Mouse (Mus musculus) stomach, embryonic 14.5 days (tissue): ENCODE results near the gene Nfix. TPM values are rescaled to one million over a fixed set of nuclear protein-coding genes. Genes with fewer than 3 reads are reported as not detected.

Experiments used
- ATAC-seq: fragments of 200-750 bp; cut with Nextera tagmentation; 2 replicates; pipeline ENCODE4 v1.8.0; 2017; ENCODE audit warnings: low read depth, moderate TSS enrichment; ENCODE audit not compliant: insufficient number of reproducible peaks, insufficient read depth, low FRiP score
- H3K27ac ChIP-seq: fragments of 300-500 bp; sonication (generic); 2 replicates; pipeline ENCODE4 v1.5.1; 2014; ENCODE audit warnings: mild to moderate bottlenecking, low read length, moderate library complexity, mixed read lengths
- H3K27me3 ChIP-seq: fragments of 300-500 bp; sonication (generic); 2 replicates; pipeline ENCODE4 v1.6.1; 2014; ENCODE audit warnings: low read length, control low read depth, mixed read lengths; ENCODE audit not compliant: control insufficient read depth, insufficient read depth
- H3K36me3 ChIP-seq: fragments of 300-500 bp; sonication (generic); 2 replicates; pipeline ENCODE4 v1.6.1; 2014; ENCODE audit warnings: mild to moderate bottlenecking, control low read depth, low read length, moderate library complexity, mixed read lengths; ENCODE audit not compliant: control insufficient read depth, insufficient read depth
- H3K4me1 ChIP-seq: fragments of 300-500 bp; sonication (generic); 2 replicates; pipeline ENCODE4 v1.6.1; 2014; ENCODE audit warnings: low read length, control low read depth, mixed read lengths; ENCODE audit not compliant: control insufficient read depth, insufficient read depth
- H3K4me2 ChIP-seq: fragments of 300-500 bp; sonication (generic); replicated peaks from 2 replicates; pipeline ENCODE4 v1.6.1; 2014; ENCODE audit warnings: low read depth, low read length, control low read depth
- H3K4me3 ChIP-seq: fragments of 300-500 bp; sonication (generic); 2 replicates; pipeline ENCODE4 v1.5.1; 2014; ENCODE audit warnings: low read depth, low read length, control low read depth
- H3K9ac ChIP-seq: fragments of 300-500 bp; sonication (generic); replicated peaks from 2 replicates; pipeline ENCODE4 v1.6.1; 2014; ENCODE audit warnings: low read depth, mild to moderate bottlenecking, control low read depth, low read length, moderate library complexity, mixed read lengths
- H3K9me3 ChIP-seq: fragments of 300-500 bp; sonication (generic); 2 replicates; pipeline ENCODE4 v1.6.1; 2016; ENCODE audit warnings: low read depth, low read length, control low read depth; ENCODE audit not compliant: control insufficient read depth
- WGBS: fragments of 180-500 bp; shearing (Covaris S2); extraction: QIAGEN DNeasy Blood & Tissue Kit; methylation state at CpG from one replicate; pipeline ENCODE4 v1.1.7; 2014; 5-methylcytosine and 5-hydroxymethylcytosine counted together
- polyA plus RNA-seq: library from polyadenylated mRNA; unstranded; fragments of >200 nt; fragmentation: Nextera tagmentation; extraction: Ambion mirVana; gene quantifications from 2 replicates; pipeline ENCODE4 v1.2.1, GENCODE M21; 2014

Nfix gene
- polyA plus RNA-seq, 1 experiment from 2014 or later, result 37.8 TPM

DNA sequence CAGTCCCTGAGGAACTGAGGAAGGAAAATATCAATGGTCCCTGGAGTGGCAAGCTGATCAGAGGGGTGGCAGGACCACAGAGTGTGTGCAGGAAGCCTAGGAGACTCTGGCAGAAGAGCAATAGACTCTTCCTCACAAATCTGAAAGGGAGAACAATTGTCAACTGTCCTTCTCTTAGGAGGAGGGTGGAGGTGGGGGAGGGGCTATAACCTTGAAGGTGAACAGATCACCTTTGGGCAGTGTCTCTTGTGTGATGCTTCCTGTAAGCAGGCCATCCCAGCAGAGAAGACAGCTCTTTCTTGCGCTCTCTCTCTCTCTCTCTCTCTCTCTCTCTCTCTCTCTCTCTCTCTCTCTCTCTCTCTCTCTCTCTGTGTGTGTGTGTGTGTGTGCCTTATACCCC is 23.6 kb downstream of the Nfix start:
- Histone ChIP-seq H3K4me2 (no peak overlapping the region), H3K36me3 (no peaks in the 10 kb centered on the region), H3K27ac (no peak overlapping the region), H3K4me1 (peaks cover 40% of the 10 kb centered on the region), H3K27me3 (peaks cover 51% of the 10 kb centered on the region), H3K4me3 (no peak overlapping the region), H3K9ac (no peak overlapping the region), H3K9me3 (no peaks in the 10 kb centered on the region)
- 79% methylated on average over 1 of the region's 1 CpGs for WGBS
- no peak for ATAC-seq

DNA sequence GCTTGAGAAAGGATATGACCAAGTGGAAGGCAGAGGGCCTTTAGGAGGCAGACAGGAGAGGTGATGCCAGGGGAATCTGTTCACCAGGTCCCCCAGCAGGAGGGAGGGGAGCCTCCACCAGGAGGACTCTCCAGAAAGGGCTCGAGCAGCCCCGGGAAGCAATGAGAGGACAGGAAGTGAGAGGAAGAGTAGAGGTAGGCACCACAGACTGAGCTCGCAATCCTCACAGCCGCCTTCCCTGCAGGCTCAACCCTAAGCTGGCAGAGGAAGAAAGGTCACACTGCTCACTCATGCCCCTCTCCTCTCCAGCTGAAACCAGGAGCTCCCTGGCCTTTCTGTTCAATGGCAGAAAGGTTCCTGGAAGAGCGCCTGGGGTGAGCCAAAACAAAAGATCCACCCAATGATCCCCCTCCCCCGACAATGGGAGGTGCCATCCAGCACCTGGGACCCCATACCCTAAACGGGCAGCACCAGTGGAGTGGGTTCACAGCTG is 24.5 kb downstream of the Nfix start:
- Histone ChIP-seq H3K4me2 (peak overlapping the region; percentile 34), H3K36me3 (no peaks in the 10 kb centered on the region), H3K9ac (no peak overlapping the region), H3K27ac (peak overlapping the region; percentile 89; the same call in 1 of the 2 replicates), H3K4me3 (no peak overlapping the region), H3K27me3 (peaks cover 46% of the 10 kb centered on the region), H3K9me3 (no peaks in the 10 kb centered on the region), H3K4me1 (peaks cover 40% of the 10 kb centered on the region)
- 25% methylated on average over 7 of the region's 7 CpGs for WGBS
- no peak for ATAC-seq

DNA sequence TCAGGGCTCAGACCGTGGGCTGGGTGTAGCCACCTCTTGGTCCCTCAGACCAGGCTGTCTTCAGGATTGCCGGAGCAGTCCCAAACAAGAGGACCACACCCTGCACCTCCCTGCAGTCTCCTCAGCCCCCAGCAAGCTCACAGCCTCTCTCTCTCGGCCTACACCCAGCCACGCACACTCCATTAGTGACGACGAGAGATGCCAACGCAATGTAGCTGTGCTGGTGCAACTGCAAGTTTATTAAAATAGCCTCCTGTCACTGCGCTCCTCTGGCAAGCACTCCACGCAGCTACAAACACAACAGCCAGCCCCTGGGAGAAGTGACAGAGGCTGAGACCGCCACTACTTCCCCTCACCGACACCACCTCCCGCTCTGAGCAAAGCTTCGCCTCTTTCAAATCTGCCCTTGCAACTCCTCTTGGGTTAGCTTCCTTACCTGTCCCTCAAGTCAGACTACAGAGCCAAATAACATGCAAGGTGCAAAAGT is 25.0 kb downstream of the Nfix start:
- Histone ChIP-seq H3K36me3 (no peaks in the 10 kb centered on the region), H3K4me2 (peak overlapping the region; percentile 34), H3K4me1 (peaks cover 36% of the 10 kb centered on the region), H3K27ac (peak overlapping the region; percentile 89), H3K9ac (no peak overlapping the region; the same call in 1 of the 2 replicates), H3K4me3 (no peak overlapping the region), H3K9me3 (no peaks in the 10 kb centered on the region), H3K27me3 (peaks cover 41% of the 10 kb centered on the region)
- ATAC-seq, result no peak
- 16% methylated on average over 13 of the region's 13 CpGs for WGBS

DNA sequence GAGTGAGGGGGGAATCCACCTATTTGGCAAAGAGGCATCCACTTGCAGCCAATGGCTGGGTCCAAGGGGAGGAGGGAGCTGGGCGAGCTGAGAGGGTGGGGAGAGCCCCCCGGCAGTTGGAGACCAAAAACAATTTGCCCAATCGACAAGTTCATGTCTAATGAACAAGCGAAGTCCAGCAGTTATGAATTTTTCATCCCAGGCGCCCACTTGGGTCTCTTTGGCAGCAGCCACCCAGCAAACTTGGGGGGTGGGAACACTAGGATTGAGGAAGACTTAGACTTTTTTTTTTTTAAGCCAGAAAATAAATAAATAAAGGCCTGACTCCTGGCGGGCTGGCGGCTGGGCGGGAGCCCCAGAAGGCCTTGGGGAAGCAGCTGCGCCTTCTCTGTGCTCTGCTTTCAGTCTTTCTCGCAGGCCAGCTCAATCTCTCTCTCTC is 25.7 kb downstream of the Nfix start:
- Histone ChIP-seq H3K9me3 (no peaks in the 10 kb centered on the region), H3K4me2 (peak overlapping the region; percentile 34), H3K9ac (no peak overlapping the region), H3K4me1 (peaks cover 31% of the 10 kb centered on the region), H3K36me3 (no peaks in the 10 kb centered on the region), H3K27me3 (peaks cover 37% of the 10 kb centered on the region), H3K4me3 (peak overlapping the region; percentile 18; the same call in 1 of the 2 replicates), H3K27ac (peak overlapping the region; percentile 89)
- WGBS, result 12% methylated on average over 10 of the region's 10 CpGs
- ATAC-seq, result peak; percentile 48; the same call in 1 of the 2 replicates

DNA sequence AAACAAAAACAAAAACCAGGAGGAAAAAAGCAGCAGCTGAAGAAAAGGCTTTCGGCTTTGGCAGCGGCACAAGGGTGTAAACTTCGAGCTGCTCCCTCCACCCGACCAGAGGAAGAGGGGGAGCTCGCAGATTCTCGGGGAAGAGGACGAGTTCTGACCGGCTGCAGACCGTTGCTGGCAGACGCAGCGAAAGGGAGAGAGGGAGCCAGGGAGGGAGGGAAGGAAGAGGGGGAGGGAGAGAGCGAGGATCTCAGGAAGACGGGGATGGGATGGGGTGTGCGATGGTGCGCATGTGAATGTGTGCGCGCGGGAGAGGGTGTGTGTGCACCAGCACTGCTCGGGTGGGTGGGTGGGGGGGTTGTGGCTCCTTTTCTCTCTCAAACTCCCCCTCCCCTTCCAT is 26.3 kb downstream of the Nfix start:
- WGBS, result under 1% methylated on average over 19 of the region's 19 CpGs
- peaks cover 29% of the 10 kb centered on the region for H3K4me1 ChIP-seq
- peak overlapping the region; percentile 34 for H3K4me2 ChIP-seq
- H3K27ac ChIP-seq, result peak overlapping the region; percentile 89
- H3K4me3 ChIP-seq, result peak overlapping the region; percentile 18
- ATAC-seq, result peak; percentile 69; the same call in 1 of the 2 replicates
- H3K36me3 ChIP-seq, result no peaks in the 10 kb centered on the region
- no peak overlapping the region for H3K9ac ChIP-seq
- H3K9me3 ChIP-seq, result no peaks in the 10 kb centered on the region
- peaks cover 32% of the 10 kb centered on the region for H3K27me3 ChIP-seq

DNA sequence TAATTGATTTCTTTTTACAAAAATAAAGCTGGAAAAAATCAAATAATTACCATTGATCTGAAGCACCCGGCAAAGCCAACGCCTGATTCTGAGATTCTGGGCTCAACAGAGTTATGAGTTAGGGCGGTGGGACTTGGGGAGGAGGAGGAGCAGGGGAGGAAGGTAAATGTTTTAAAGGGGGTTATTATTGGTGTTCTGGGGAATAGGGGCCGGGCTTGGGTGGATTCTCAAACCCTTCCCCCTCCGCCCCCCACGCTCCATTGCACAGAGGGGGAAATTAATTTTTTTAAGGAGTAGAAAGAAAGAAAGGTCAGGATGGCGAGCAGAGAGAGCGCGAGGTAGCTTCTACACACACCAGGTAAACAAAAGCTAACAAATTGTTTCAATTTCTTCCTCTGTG is 26.8 kb downstream of the Nfix start:
- H3K9ac ChIP-seq, result no peak overlapping the region
- WGBS, result 4% methylated on average over 9 of the region's 9 CpGs
- H3K4me2 ChIP-seq, result peak overlapping the region; percentile 34
- H3K27me3 ChIP-seq, result peaks cover 28% of the 10 kb centered on the region
- no peaks in the 10 kb centered on the region for H3K9me3 ChIP-seq
- peaks cover 27% of the 10 kb centered on the region for H3K4me1 ChIP-seq
- peak overlapping the region; percentile 18 for H3K4me3 ChIP-seq
- H3K27ac ChIP-seq, result peak overlapping the region; percentile 89; the same call in 1 of the 2 replicates
- ATAC-seq, result no peak
- H3K36me3 ChIP-seq, result no peaks in the 10 kb centered on the region; the same call in 1 of the 2 replicates

DNA sequence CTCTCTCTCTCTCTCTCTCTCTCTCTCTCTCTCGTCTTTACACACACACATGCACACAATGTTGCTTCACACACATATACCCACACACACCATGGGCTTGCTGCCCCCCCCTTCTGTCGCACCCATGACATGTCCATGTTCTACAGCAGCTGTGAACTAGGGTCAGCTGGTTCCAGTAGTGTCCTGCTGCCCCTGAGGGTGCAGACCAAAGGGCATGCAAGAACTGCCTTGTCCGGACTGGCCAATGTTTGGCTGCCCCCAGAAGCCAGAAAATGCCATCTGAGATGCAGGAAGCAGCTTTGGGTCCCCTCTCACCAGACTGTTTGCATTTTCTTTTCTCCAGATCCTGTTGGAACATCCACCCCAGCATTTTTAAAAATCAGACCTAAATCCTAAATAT is 27.5 kb downstream of the Nfix start:
- Histone ChIP-seq H3K4me2 (peak overlapping the region; percentile 34), H3K36me3 (no peaks in the 10 kb centered on the region; the same call in 1 of the 2 replicates), H3K4me1 (peaks cover 27% of the 10 kb centered on the region), H3K9ac (no peak overlapping the region; the same call in 1 of the 2 replicates), H3K4me3 (no peak overlapping the region), H3K27me3 (peaks cover 22% of the 10 kb centered on the region), H3K9me3 (no peaks in the 10 kb centered on the region), H3K27ac (no peak overlapping the region)
- WGBS, result 12% methylated on average over 3 of the region's 3 CpGs
- ATAC-seq, result no peak

DNA sequence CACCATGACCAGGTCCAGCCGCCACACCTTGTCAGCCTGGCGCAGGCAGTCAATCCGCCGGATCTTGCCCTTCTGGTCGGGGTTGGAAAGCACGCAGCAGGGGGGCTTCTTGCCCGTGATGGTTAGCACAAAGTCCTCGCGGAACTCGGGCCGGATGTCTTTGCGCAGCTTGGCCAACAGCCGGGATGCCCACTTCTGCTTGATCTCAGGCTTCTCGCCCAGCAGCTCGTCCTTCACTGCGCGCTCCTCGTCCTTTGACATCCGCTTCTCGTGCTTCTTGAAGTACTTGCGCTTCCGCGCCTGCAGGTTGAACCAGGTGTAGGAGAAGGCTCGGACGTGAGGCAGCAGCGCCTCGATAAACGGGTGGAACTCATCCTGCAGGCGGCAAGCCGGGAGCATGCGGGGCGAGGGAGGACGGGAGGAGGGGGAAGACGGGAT is 28.2 kb downstream of the Nfix start:
- H3K9me3 ChIP-seq, result no peaks in the 10 kb centered on the region
- H3K27ac ChIP-seq, result no peak overlapping the region
- peaks cover 18% of the 10 kb centered on the region for H3K27me3 ChIP-seq
- no peak for ATAC-seq
- peaks cover 27% of the 10 kb centered on the region for H3K4me1 ChIP-seq
- H3K36me3 ChIP-seq, result peaks cover 2% of the 10 kb centered on the region; the same call in 1 of the 2 replicates
- H3K9ac ChIP-seq, result no peak overlapping the region
- peak overlapping the region; percentile 34 for H3K4me2 ChIP-seq
- H3K4me3 ChIP-seq, result peak overlapping the region; percentile 1; the same call in 1 of the 2 replicates
- WGBS, result 18% methylated on average over 34 of the region's 34 CpGs
